Mouse (Mus musculus) heart, adult 2 months (tissue): Measurements from ENCODE around the gene Pax3. TPM values are rescaled to one million over a fixed set of nuclear protein-coding genes. Genes with fewer than 3 reads are reported as not detected.

Experiments used
- DNase-seq, 2 experiments: peaks; one replicate each; pipeline ENCODE4 v3.0.0; 2021
- H3K27ac ChIP-seq: fragments of 200-600 bp; 2 replicates; pipeline ENCODE4 v1.8.1; 2022
- H3K27me3 ChIP-seq: fragments of 200-500 bp; 2 replicates; pipeline ENCODE4 v1.6.1; 2012; ENCODE audit warnings: mild to moderate bottlenecking, low read length, inconsistent platforms, mixed read lengths; ENCODE audit not compliant: control insufficient read depth, insufficient read depth
- H3K36me3 ChIP-seq: fragments of 200-500 bp; 2 replicates; pipeline ENCODE4 v1.6.1; 2012; ENCODE audit warnings: low read length, inconsistent platforms; ENCODE audit not compliant: control insufficient read depth, insufficient read depth
- H3K4me1 ChIP-seq: fragments of 200-500 bp; 2 replicates; pipeline ENCODE4 v1.6.1; 2011; ENCODE audit warnings: low read length; ENCODE audit not compliant: control insufficient read depth, insufficient read depth
- H3K4me3 ChIP-seq: fragments of 200-600 bp; 2 replicates; pipeline ENCODE4 v1.8.1; 2022
- H3K79me2 ChIP-seq: fragments of 200-500 bp; replicated peaks from 2 replicates; pipeline ENCODE4 v1.6.1; 2012; ENCODE audit warnings: mild to moderate bottlenecking, inconsistent platforms, low read length, moderate library complexity, mixed read lengths; ENCODE audit not compliant: control insufficient read depth, insufficient read depth
- H3K9ac ChIP-seq: fragments of 200-500 bp; 2 replicates; pipeline ENCODE4 v1.6.1; 2012; ENCODE audit warnings: low read depth, mild to moderate bottlenecking, control low read depth, inconsistent platforms, low read length, mixed read lengths
- CTCF ChIP-seq: fragments of 200-600 bp; IDR thresholded peaks from 2 replicates; pipeline ENCODE4 v1.8.1; 2022; ENCODE audit warnings: antibody characterized with exemption, mild to moderate bottlenecking, moderate library complexity
- EP300 ChIP-seq: fragments of 200-500 bp; IDR thresholded peaks from 2 replicates; pipeline ENCODE4 v1.6.1; 2011; ENCODE audit warnings: low read depth, low read length, control low read depth; ENCODE audit not compliant: insufficient read depth
- POLR2A ChIP-seq: fragments of 200-500 bp; IDR thresholded peaks from 2 replicates; pipeline ENCODE4 v1.6.1; 2011; ENCODE audit warnings: mild to moderate bottlenecking, low read depth, low read length, control low read depth; ENCODE audit not compliant: insufficient read depth
- WGBS: fragments of 180-500 bp; shearing (Covaris S2); methylation state at CpG from one replicate; pipeline ENCODE4 v1.1.7; 2018; 5-methylcytosine and 5-hydroxymethylcytosine counted together
- intact Hi-C: fragments of 180-260 bp; cut with DNase I; formaldehyde crosslinking; loops from one replicate; pipeline ENCODE4 v1.15.1; 2025
- polyA plus RNA-seq: library from polyadenylated mRNA; depleted of rRNA; stranded (reverse); fragments of >200 nt; gene quantifications from 2 replicates; pipeline ENCODE4 v1.2.3, GENCODE M21; 2012
- total RNA-seq, 2 experiments: library from RNA; stranded (reverse); gene quantifications; 2 replicates each; pipeline ENCODE4 v1.2.3; 2021

The Pax3 gene
- total and polyA plus RNA-seq, 3 experiments: 0.08 TPM; not detected in 2

DNA sequence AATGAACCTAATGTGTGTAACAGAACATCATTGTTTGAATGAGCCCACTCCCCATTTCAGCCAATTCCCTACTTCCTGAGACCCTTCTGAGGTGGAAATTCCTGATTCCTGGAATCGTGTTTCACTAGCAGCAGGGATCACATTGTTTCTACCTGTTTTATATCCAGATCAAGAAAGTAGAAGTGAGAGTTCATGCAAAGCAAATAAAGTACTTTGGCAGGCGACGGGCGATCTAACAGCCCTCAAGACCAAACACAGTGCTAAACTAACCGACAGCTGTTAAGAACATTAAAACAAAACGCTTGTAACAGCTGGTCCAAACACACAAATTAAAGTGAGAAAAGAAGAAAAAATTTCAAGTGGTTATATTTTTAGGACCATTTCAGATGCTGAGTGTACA is 39.0 kb downstream of the Pax3 start:
- intact Hi-C loops: no loop called here
- DNase-seq: no peak
- no peak overlapping the region for H3K4me3 ChIP-seq
- WGBS: 45% methylated on average over 6 of the region's 6 CpGs
- H3K27me3 ChIP-seq: no peaks in the 10 kb centered on the region
- no peak for TF ChIP-seq EP300
- no peak for TF ChIP-seq CTCF
- TF ChIP-seq POLR2A: no peak
- no peaks in the 10 kb centered on the region for H3K79me2 ChIP-seq
- H3K27ac ChIP-seq: no peak overlapping the region
- no peaks in the 10 kb centered on the region for H3K36me3 ChIP-seq
- no peak overlapping the region for H3K9ac ChIP-seq
- H3K4me1 ChIP-seq: no peaks in the 10 kb centered on the region

DNA sequence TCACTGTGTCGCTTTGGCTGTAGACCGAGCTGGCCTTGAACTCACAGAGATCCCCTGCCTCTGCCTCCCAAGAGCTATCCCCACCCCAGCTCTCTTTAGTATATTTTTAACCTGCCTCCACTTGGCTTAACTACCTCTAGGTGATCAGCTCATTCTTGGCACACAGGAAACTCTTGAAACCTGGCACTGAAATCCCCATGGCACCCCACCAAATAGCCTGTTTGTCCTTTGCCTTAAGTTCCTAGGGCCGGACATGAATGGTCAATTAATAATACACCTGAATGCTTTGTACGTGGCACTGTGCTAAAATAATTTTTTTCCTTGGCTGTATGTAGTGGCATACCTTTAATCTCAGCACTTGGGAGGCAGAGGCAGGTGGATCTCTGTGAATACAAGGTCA is 41.1 kb downstream of the Pax3 start:
- intact Hi-C loops: no loop called here
- no peaks in the 10 kb centered on the region for H3K27me3 ChIP-seq
- 69% methylated on average over 4 of the region's 4 CpGs for WGBS

DNA sequence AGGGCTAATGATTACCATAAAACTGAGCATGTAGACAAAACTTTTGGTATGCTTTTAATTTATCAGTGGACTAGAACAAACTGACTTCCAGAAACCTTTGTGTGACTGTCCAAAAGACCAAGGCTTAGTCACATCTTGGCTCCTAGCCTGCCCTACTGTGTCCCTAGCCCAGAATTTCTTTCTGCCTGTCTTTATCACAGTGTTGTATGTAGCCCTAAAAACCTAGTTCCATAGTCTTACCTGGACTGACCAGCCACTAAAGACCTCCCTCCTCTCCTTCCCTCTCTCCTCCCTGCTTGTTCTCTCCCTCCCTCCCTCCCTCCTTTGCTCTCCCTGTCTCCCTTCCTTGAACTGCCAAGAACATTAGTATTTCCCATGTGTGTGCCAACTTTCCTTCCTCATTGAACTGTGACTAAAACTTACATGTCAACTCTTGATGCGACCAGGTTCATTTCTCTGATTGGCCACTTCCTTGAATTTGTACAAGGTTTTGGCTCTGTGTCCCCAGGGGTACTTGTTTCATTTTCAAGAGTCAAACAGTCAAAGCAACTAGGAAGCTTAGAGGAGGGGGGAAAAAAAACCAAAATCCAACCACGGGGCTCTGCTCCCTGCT is 48.8 kb downstream of the Pax3 start:
- Histone ChIP-seq H3K9ac (no peak overlapping the region), H3K4me3 (no peak overlapping the region), H3K79me2 (no peaks in the 10 kb centered on the region), H3K4me1 (no peaks in the 10 kb centered on the region; the same call in 1 of the 2 replicates), H3K27ac (no peak overlapping the region), H3K36me3 (no peaks in the 10 kb centered on the region), H3K27me3 (no peaks in the 10 kb centered on the region)
- WGBS: 26% methylated on average over 2 of the region's 2 CpGs
- peak in 1 of 2 experiments; percentile 9 for DNase-seq
- TF ChIP-seq POLR2A: no peak
- no peak for TF ChIP-seq CTCF
- TF ChIP-seq EP300: no peak
- intact Hi-C loops: no loop called here

More for the DNA sequence above, 41.1 kb downstream of the Pax3 start:
- Histone ChIP-seq H3K36me3 (no peaks in the 10 kb centered on the region), H3K27ac (no peak overlapping the region), H3K4me1 (no peaks in the 10 kb centered on the region), H3K79me2 (no peaks in the 10 kb centered on the region), H3K9ac (no peak overlapping the region), H3K4me3 (no peak overlapping the region)
- TF ChIP-seq EP300: no peak
- TF ChIP-seq POLR2A: no peak
- TF ChIP-seq CTCF: no peak
- DNase-seq: peak; percentile 24 to 25

DNA sequence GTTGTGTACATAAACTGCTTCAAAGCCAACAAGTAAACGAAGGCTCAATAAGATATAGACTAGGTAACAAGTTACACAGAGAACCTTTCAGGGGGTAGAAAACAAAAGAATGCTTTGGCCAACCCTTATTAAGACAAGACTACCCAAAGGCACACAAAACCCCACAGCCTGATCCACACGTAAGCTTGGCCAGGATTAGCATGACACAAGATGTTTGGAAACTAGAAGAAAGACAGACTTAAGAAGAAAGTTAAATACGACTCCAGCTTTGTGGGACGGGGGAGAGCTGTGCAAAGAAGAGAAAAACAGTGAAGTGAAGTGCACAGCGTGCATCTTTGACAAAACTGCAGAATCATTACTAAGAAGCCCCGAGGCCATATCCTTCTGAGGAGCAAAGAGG is 53.5 kb downstream of the Pax3 start:
- intact Hi-C loops: no loop called here
- WGBS: 74% methylated on average over 6 of the region's 6 CpGs
- no peaks in the 10 kb centered on the region; the same call in 1 of the 2 replicates for H3K4me1 ChIP-seq
- H3K4me3 ChIP-seq: no peak overlapping the region
- no peaks in the 10 kb centered on the region for H3K79me2 ChIP-seq
- peaks cover 8% of the 10 kb centered on the region for H3K27me3 ChIP-seq
- no peaks in the 10 kb centered on the region for H3K36me3 ChIP-seq
- no peak overlapping the region for H3K9ac ChIP-seq
- no peak overlapping the region for H3K27ac ChIP-seq
- no peak for TF ChIP-seq POLR2A
- TF ChIP-seq CTCF: no peak
- TF ChIP-seq EP300: no peak
- no peak for DNase-seq

DNA sequence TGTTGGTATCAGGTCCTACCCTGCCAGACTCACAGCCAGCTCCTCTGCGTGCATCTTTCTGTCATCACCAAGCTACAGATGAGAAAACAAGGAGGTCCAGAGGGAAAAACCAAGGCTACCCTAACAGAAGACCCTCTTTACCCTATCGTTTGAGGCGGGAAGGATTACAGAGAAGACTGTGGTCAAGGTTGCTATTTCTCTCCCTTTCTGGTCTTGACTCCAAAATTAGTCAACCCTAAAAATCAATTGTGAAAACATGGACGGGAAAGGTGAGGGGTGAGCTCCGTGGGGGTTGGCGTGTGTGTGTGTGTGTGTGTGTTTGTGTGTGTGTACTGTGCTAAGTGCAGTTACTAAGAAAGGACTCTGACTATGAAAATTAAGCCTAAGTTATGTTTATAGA is 54.0 kb downstream of the Pax3 start:
- H3K36me3 ChIP-seq: no peaks in the 10 kb centered on the region
- no peak overlapping the region for H3K9ac ChIP-seq
- no peak overlapping the region for H3K4me3 ChIP-seq
- peaks cover 8% of the 10 kb centered on the region for H3K27me3 ChIP-seq
- no peak overlapping the region for H3K27ac ChIP-seq
- TF ChIP-seq CTCF (no peak), POLR2A (no peak), EP300 (no peak)
- no peaks in the 10 kb centered on the region; the same call in 1 of the 2 replicates for H3K4me1 ChIP-seq
- no peak for DNase-seq
- H3K79me2 ChIP-seq: no peaks in the 10 kb centered on the region
- 70% methylated on average over 6 of the region's 6 CpGs for WGBS
- intact Hi-C loops: no loop called here

DNA sequence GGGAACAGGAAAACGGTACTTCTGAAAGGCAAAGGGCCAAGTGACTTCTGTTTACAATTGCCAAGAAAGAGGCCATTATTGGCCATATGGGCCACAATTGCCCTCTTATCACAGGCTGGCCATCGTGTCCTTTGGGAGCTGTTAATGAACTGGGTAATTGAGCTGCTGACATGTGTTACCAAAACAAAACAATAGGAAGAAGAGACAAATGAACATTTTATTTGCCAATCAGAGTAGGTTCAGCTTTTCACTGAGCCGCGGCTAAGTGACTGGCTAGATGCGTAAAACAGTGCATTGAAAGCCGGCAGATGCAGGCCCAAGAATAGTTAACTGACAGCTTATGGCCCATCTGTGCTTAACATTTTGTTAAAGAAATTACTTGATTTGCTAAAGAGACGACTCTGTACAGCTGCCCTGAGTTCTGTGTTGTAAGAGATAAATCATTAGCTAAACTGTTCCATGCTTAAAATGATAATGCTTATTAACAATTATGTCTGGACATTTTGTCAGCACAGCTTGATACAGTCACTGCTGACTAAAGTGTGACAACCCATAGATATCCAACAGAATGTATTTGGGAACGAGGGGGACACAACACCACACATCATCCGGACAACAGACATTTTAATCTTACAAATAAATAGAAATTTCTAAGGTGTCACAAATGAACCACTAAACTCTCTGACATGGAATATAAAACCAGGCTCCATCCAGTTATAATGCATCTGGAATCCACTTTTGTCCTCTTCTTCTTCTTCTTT is 55.0 kb downstream of the Pax3 start:
- no peak overlapping the region for H3K4me3 ChIP-seq
- TF ChIP-seq POLR2A (no peak), EP300 (no peak), CTCF (no peak)
- no peak overlapping the region for H3K9ac ChIP-seq
- intact Hi-C loops: no loop called here
- H3K36me3 ChIP-seq: no peaks in the 10 kb centered on the region
- no peaks in the 10 kb centered on the region for H3K4me1 ChIP-seq
- H3K27ac ChIP-seq: no peak overlapping the region
- H3K79me2 ChIP-seq: no peaks in the 10 kb centered on the region
- no peak for DNase-seq
- peaks cover 8% of the 10 kb centered on the region for H3K27me3 ChIP-seq
- WGBS: 35% methylated on average over 9 of the region's 9 CpGs
